Mouse (Mus musculus) Muller cell, postnatal 12 days (primary cell): ENCODE measurements at regions not wholly inside any gene's neighbourhood (a gene's known extent, or its start where the extent isn't known, plus 50 kb on each side); places are given as distances from the start of the nearest gene placed in this dataset.

Experiments used
- DNase-seq: peaks from one replicate; pipeline ENCODE4 v3.0.0-alpha.2; 2015; ENCODE audit errors: inconsistent ontology term

DNA sequence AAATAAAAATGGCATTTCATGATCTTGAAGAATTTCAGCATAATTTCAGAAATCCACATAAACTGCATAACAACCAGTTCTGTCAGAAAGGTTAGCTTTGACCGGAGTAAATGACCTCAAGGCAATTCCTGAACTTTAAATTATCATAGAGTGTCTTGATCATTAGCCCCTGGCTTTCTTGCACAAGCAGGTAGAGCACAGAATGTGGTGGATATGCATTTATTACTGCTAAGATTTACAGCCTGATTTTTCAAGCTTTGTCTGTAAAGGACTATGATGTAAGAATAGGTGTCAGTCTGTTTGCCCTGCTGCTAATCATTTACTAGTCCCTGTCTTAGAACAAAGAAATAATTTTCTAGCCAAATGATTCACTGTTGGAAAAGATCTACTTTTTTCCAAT lies 347.3 kb downstream of the Ppp1r3a start:
- peak; percentile 53 for DNase-seq

DNA sequence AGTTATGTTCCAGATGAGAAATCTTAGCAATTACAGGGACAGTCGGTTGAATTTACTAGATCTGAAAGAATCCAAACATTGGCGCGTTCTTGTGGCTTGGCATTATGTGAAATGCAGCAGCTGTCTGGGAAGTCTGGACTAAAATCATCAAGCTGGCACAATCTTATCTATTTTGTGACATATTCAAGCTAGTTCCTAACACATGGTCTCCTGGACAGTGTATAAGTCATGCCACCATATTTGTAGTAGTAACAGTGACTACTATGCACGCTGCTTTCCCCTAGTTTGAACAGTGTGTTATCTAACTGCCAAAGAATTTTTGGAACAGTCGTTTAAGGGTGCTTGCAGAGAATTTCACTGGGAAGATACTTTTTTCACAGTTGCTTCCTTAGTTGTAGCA lies 396.8 kb downstream of the Ppp1r3a start:
- DNase-seq: no peak
